Mouse (Mus musculus) stomach, postnatal 0 days (tissue): ENCODE measurements at regions not wholly inside any gene's neighbourhood (a gene's known extent, or its start where the extent isn't known, plus 50 kb on each side); places are given as distances from the start of the nearest gene placed in this dataset.

ENCODE experiments used
- ATAC-seq: fragments of 200-750 bp; cut with Nextera tagmentation; 2 replicates; pipeline ENCODE4 v1.8.0; 2017; ENCODE audit not compliant: low FRiP score, low TSS enrichment
- DNase-seq: peaks from one replicate; pipeline ENCODE4 v3.0.0-alpha.2; 2016; ENCODE audit warnings: low spot score
- H3K27ac ChIP-seq: fragments of 300-500 bp; sonication (generic); replicated peaks from 2 replicates; pipeline ENCODE4 v1.5.1; 2014; ENCODE audit warnings: mild to moderate bottlenecking, control low read depth
- H3K27me3 ChIP-seq: fragments of 300-500 bp; sonication (generic); 2 replicates; pipeline ENCODE4 v1.6.1; 2014; ENCODE audit warnings: low read length; ENCODE audit not compliant: control insufficient read depth, insufficient read depth
- H3K36me3 ChIP-seq: fragments of 300-500 bp; sonication (generic); 2 replicates; pipeline ENCODE4 v1.6.1; 2014; ENCODE audit warnings: low read length, mixed read lengths; ENCODE audit not compliant: control insufficient read depth, insufficient read depth
- H3K4me1 ChIP-seq: fragments of 300-500 bp; sonication (generic); replicated peaks from 2 replicates; pipeline ENCODE4 v1.6.1; 2014; ENCODE audit warnings: antibody characterized with exemption; ENCODE audit not compliant: control insufficient read depth, insufficient read depth
- H3K4me2 ChIP-seq: fragments of 300-500 bp; sonication (generic); replicated peaks from 2 replicates; pipeline ENCODE4 v1.6.1; 2014; ENCODE audit warnings: low read depth, mild to moderate bottlenecking, control low read depth, moderate library complexity
- H3K4me3 ChIP-seq: fragments of 300-500 bp; sonication (generic); 2 replicates; pipeline ENCODE4 v1.5.1; 2014; ENCODE audit warnings: low read depth, low read length, control low read depth
- H3K9ac ChIP-seq: fragments of 300-500 bp; sonication (generic); 2 replicates; pipeline ENCODE4 v1.6.1; 2014; ENCODE audit warnings: mild to moderate bottlenecking, low read length, control low read depth, mixed read lengths
- H3K9me3 ChIP-seq: fragments of 300-500 bp; sonication (generic); 2 replicates; pipeline ENCODE4 v1.6.1; 2016; ENCODE audit warnings: low read length; ENCODE audit not compliant: control insufficient read depth
- CTCF ChIP-seq: IDR thresholded peaks from 2 replicates; pipeline ENCODE4 v1.5.1; 2016; ENCODE audit warnings: antibody characterized with exemption, low read depth, mild to moderate bottlenecking, moderate library complexity
- EP300 ChIP-seq: optimal IDR thresholded peaks from 2 replicates; pipeline ENCODE3; 2016; ENCODE audit warnings: antibody characterized with exemption
- WGBS: fragments of 180-500 bp; shearing (Covaris S2); extraction: QIAGEN DNeasy Blood & Tissue Kit; methylation state at CpG from one replicate; pipeline ENCODE4 v1.1.7; 2014; 5-methylcytosine and 5-hydroxymethylcytosine counted together

DNA sequence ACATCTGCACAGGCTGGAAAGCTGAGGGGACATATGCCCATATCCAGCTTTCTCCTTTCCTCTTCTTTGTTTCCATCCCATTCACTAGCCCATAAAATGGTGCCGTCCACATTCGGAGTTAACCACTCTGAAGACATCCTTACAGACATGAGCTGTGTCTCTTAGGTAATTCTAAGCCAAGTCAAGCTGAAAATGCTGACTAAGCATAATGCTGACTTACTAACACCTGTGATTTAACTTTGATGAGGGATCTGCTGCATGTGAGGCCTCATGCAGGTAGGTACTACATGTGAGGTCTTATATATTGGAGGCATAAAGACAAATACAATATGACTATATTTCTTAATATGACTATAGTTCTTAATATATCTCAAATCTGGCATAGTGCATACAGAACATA lies 197.1 kb upstream of the Far2 start:
- no peak overlapping the region for H3K4me3 ChIP-seq
- no peaks in the 10 kb centered on the region for H3K27me3 ChIP-seq
- 87% methylated on average over 2 of the region's 2 CpGs for WGBS
- no peak overlapping the region for H3K9ac ChIP-seq
- H3K9me3 ChIP-seq = no peaks in the 10 kb centered on the region
- H3K4me1 ChIP-seq = no peaks in the 10 kb centered on the region
- no peak overlapping the region for H3K4me2 ChIP-seq
- TF ChIP-seq CTCF (no peak), EP300 (no peak)
- no peaks in the 10 kb centered on the region for H3K36me3 ChIP-seq
- DNase-seq (no peak), ATAC-seq (no peak)
- no peak overlapping the region for H3K27ac ChIP-seq

GRCm38 (mm10) chr6:147861116-147861515 lies 185.9 kb upstream of the Far2 start:
- Histone ChIP-seq H3K4me3 (no peak overlapping the region), H3K4me2 (no peak overlapping the region), H3K27me3 (no peaks in the 10 kb centered on the region), H3K27ac (no peak overlapping the region), H3K36me3 (no peaks in the 10 kb centered on the region), H3K4me1 (no peaks in the 10 kb centered on the region), H3K9me3 (no peaks in the 10 kb centered on the region), H3K9ac (no peak overlapping the region)
- TF ChIP-seq CTCF = no peak
- TF ChIP-seq EP300 = no peak
- WGBS = 55% methylated on average over 2 of the region's 2 CpGs
- no peak for DNase-seq
- ATAC-seq = no peak

GRCm38 (mm10) chr6:147871033-147871432 lies 176.0 kb upstream of the Far2 start:
- H3K27ac ChIP-seq = no peak overlapping the region
- no peaks in the 10 kb centered on the region for H3K4me1 ChIP-seq
- no peak overlapping the region for H3K4me3 ChIP-seq
- no peak for DNase-seq
- no peaks in the 10 kb centered on the region for H3K27me3 ChIP-seq
- no peak overlapping the region for H3K4me2 ChIP-seq
- no peak for TF ChIP-seq EP300
- no peak for TF ChIP-seq CTCF
- H3K36me3 ChIP-seq = no peaks in the 10 kb centered on the region
- no peak overlapping the region for H3K9ac ChIP-seq
- 59% methylated on average over 3 of the region's 3 CpGs for WGBS
- no peaks in the 10 kb centered on the region for H3K9me3 ChIP-seq
- ATAC-seq = no peak

DNA sequence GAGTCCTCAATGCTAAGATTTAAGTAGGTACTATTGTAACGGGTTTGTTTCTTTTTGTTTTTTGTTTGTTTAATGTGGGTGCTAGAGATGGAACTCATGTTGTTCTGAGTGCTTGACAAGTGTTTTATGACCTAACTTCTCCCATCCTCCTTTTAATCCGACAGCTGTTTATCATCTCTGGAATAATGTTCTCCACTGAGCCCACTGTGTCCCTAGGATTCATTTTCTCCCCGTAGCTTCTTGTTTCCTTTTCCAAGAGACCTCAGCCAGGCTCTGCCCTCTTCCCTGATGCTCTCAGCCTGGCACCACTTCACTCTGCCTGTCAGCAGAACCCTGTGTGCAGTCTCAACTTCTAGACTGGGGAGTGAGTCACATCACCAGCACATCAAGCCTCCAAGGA lies 173.9 kb upstream of the Far2 start:
- TF ChIP-seq CTCF (no peak), EP300 (no peak)
- Histone ChIP-seq H3K4me2 (no peak overlapping the region), H3K4me3 (no peak overlapping the region), H3K36me3 (no peaks in the 10 kb centered on the region), H3K9ac (no peak overlapping the region), H3K27ac (no peak overlapping the region), H3K27me3 (no peaks in the 10 kb centered on the region), H3K4me1 (no peaks in the 10 kb centered on the region), H3K9me3 (no peaks in the 10 kb centered on the region)
- DNase-seq (no peak), ATAC-seq (no peak)
- WGBS = 55% methylated on average over 3 of the region's 3 CpGs

GRCm38 (mm10) chr6:147878485-147878884 lies 168.6 kb upstream of the Far2 start:
- no peak overlapping the region for H3K4me2 ChIP-seq
- DNase-seq = no peak
- no peaks in the 10 kb centered on the region for H3K36me3 ChIP-seq
- no peak for ATAC-seq
- H3K27ac ChIP-seq = no peak overlapping the region
- WGBS = 49% methylated on average over 3 of the region's 3 CpGs
- no peaks in the 10 kb centered on the region for H3K9me3 ChIP-seq
- no peaks in the 10 kb centered on the region for H3K27me3 ChIP-seq
- no peaks in the 10 kb centered on the region for H3K4me1 ChIP-seq
- no peak for TF ChIP-seq EP300
- no peak for TF ChIP-seq CTCF
- H3K9ac ChIP-seq = no peak overlapping the region
- H3K4me3 ChIP-seq = no peak overlapping the region

DNA sequence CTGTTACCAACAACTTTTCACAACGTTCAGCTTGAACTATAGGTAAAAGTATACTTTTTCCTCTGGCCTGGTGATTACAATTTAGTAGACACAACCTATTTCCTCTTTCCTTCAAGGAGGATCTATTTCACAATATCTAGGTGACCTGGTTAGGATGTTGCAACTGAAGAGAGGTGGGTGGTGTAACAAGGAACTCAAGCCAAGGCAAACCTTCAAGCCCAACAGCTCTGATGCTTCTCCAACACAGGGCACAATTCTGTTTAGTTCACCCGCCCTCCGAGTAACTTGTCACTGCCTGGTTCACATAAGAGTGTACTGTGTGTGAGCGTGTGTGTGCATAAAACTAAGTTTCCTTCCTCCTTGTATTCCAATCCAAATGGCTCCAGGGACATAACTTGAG lies 161.2 kb upstream of the Far2 start:
- no peak overlapping the region for H3K4me3 ChIP-seq
- DNase-seq = no peak
- ATAC-seq = no peak
- H3K9ac ChIP-seq = no peak overlapping the region
- TF ChIP-seq EP300 = no peak
- TF ChIP-seq CTCF = no peak
- no peaks in the 10 kb centered on the region for H3K4me1 ChIP-seq
- no peaks in the 10 kb centered on the region for H3K27me3 ChIP-seq
- H3K9me3 ChIP-seq = no peaks in the 10 kb centered on the region
- H3K4me2 ChIP-seq = no peak overlapping the region
- no peak overlapping the region for H3K27ac ChIP-seq
- H3K36me3 ChIP-seq = no peaks in the 10 kb centered on the region
- 77% methylated on average over 4 of the region's 4 CpGs for WGBS

GRCm38 (mm10) chr6:147919697-147920096 lies 127.4 kb upstream of the Far2 start:
- Histone ChIP-seq H3K4me3 (no peak overlapping the region), H3K27me3 (no peaks in the 10 kb centered on the region), H3K27ac (no peak overlapping the region), H3K9me3 (no peaks in the 10 kb centered on the region), H3K4me1 (no peaks in the 10 kb centered on the region), H3K4me2 (no peak overlapping the region), H3K36me3 (no peaks in the 10 kb centered on the region), H3K9ac (no peak overlapping the region)
- DNase-seq = no peak
- no peak for ATAC-seq
- whole genome bisulfite sequencing = 27% methylated on average over 1 of the region's 1 CpGs
- TF ChIP-seq CTCF = no peak
- TF ChIP-seq EP300 = no peak
